Mouse (Mus musculus): Measurements from ENCODE around the gene Arhgap15.

- TF ChIP-seq POLR2A (IDR thresholded peaks at IDR 0.05; ENCODE audit: insufficient read depth, low read depth, low read length): no peak
- no peak for TF ChIP-seq CTCF (IDR thresholded peaks at IDR 0.05; ENCODE audit: insufficient read depth, low read depth, low read length)
These were observed 386.2 kb downstream of the Arhgap15 start for GRCm38 (mm10) chr2:44134796-44135195.
